Mouse (Mus musculus) lung, embryonic 16.5 days (tissue): ENCODE measurements at regions not wholly inside any gene's neighbourhood (a gene's known extent, or its start where the extent isn't known, plus 50 kb on each side); places are given as distances from the start of the nearest gene placed in this dataset.

Experiments
- ATAC-seq: fragments of 200-750 bp; cut with Nextera tagmentation; 2 replicates; pipeline ENCODE4 v1.8.0; 2017; ENCODE audit warnings: low read depth, mild to moderate bottlenecking, moderate library complexity
- H3K27ac ChIP-seq: fragments of 300-500 bp; sonication (generic); 2 replicates; pipeline ENCODE4 v1.5.1; 2014; ENCODE audit warnings: mild to moderate bottlenecking, control low read depth, low read length
- H3K27me3 ChIP-seq: fragments of 300-500 bp; sonication (generic); 2 replicates; pipeline ENCODE4 v1.6.1; 2014; ENCODE audit warnings: low read depth, low read length, mixed read lengths; ENCODE audit not compliant: control insufficient read depth, insufficient read depth
- H3K36me3 ChIP-seq: fragments of 300-500 bp; sonication (generic); 2 replicates; pipeline ENCODE4 v1.6.1; 2014; ENCODE audit warnings: low read length; ENCODE audit not compliant: control insufficient read depth, insufficient read depth
- H3K4me1 ChIP-seq: fragments of 300-500 bp; sonication (generic); replicated peaks from 2 replicates; pipeline ENCODE4 v1.6.1; 2014; ENCODE audit warnings: low read length, mixed read lengths; ENCODE audit not compliant: control insufficient read depth, insufficient read depth
- H3K4me2 ChIP-seq: fragments of 300-500 bp; sonication (generic); 2 replicates; pipeline ENCODE4 v1.6.1; 2014; ENCODE audit warnings: low read depth, low read length, control low read depth
- H3K4me3 ChIP-seq: fragments of 300-500 bp; sonication (generic); 2 replicates; pipeline ENCODE4 v1.5.1; 2014; ENCODE audit warnings: mild to moderate bottlenecking, low read length, control low read depth
- H3K9ac ChIP-seq: fragments of 300-500 bp; sonication (generic); 2 replicates; pipeline ENCODE4 v1.6.1; 2014; ENCODE audit warnings: low read length, control low read depth
- H3K9me3 ChIP-seq: fragments of 300-500 bp; sonication (generic); 2 replicates; pipeline ENCODE4 v1.6.1; 2016; ENCODE audit warnings: low read length; ENCODE audit not compliant: control insufficient read depth
- WGBS: fragments of 180-500 bp; shearing (Covaris S2); extraction: QIAGEN DNeasy Blood & Tissue Kit; methylation state at CpG from one replicate; pipeline ENCODE4 v1.1.7; 2014; 5-methylcytosine and 5-hydroxymethylcytosine counted together

GRCm38 (mm10) chrX:112801113-112801512, 102.7 kb upstream of the Pof1b start:
- WGBS, result 58% methylated on average over 1 of the region's 1 CpGs

GRCm38 (mm10) chrX:112778434-112778833, 80.0 kb upstream of the Pof1b start:
- no peak overlapping the region for H3K27ac ChIP-seq
- no peaks in the 10 kb centered on the region for H3K27me3 ChIP-seq
- no peaks in the 10 kb centered on the region for H3K4me1 ChIP-seq
- H3K4me3 ChIP-seq, result no peak overlapping the region
- WGBS, result 38% methylated on average over 1 of the region's 1 CpGs
- peak; percentile 67; the same call in 1 of the 2 replicates for ATAC-seq
- H3K4me2 ChIP-seq, result no peak overlapping the region
- no peak overlapping the region for H3K9ac ChIP-seq
- no peaks in the 10 kb centered on the region for H3K36me3 ChIP-seq
- no peaks in the 10 kb centered on the region for H3K9me3 ChIP-seq

More at GRCm38 (mm10) chrX:112801113-112801512, 102.7 kb upstream of the Pof1b start:
- no peak for ATAC-seq
- Histone ChIP-seq H3K4me2 (no peak overlapping the region), H3K4me3 (no peak overlapping the region), H3K4me1 (no peaks in the 10 kb centered on the region), H3K27ac (no peak overlapping the region), H3K9ac (no peak overlapping the region), H3K36me3 (no peaks in the 10 kb centered on the region), H3K27me3 (no peaks in the 10 kb centered on the region), H3K9me3 (no peaks in the 10 kb centered on the region)

- Histone ChIP-seq H3K4me1 (no peaks in the 10 kb centered on the region), H3K36me3 (no peaks in the 10 kb centered on the region), H3K9ac (no peak overlapping the region), H3K27ac (no peak overlapping the region), H3K4me2 (no peak overlapping the region), H3K27me3 (no peaks in the 10 kb centered on the region), H3K9me3 (no peaks in the 10 kb centered on the region), H3K4me3 (no peak overlapping the region)
- WGBS, result 52% methylated on average over 1 of the region's 1 CpGs
- ATAC-seq, result no peak
Measured at GRCm38 (mm10) chrX:112755976-112756375, 57.5 kb upstream of the Pof1b start.
